Mouse (Mus musculus) left cerebral cortex, postnatal 36 days (tissue): ENCODE results near the gene Nbr1. TPM values are rescaled to one million over a fixed set of nuclear protein-coding genes. Genes with fewer than 3 reads are reported as not detected.
"Not testable (repeated sequence)": the region's sequence is repeated elsewhere in the genome, so short reads cannot be mapped to it uniquely, and the experiment has no call there.

Experiments
- DNase-seq, 2 experiments: peaks; one replicate each; pipeline ENCODE4 v3.0.0; 2021 to 2022; ENCODE audit warnings: low spot score in 2 of 2, mixed read lengths in 1 of 2
- intact Hi-C: fragments of 180-260 bp; cut with DNase I; formaldehyde crosslinking; loops from one replicate; pipeline ENCODE4 v1.15.1; 2025
- total RNA-seq, 2 experiments: library from RNA; stranded (reverse); gene quantifications; 2 replicates each; pipeline ENCODE4 v1.2.3; 2021

The Nbr1 gene
- total RNA-seq, 2 experiments from 2014 or later = 131 to 145 TPM

- intact Hi-C loops = no loop called here
- DNase-seq = no peak
Observed at GRCm38 (mm10) chr11:101581081-101581764, 29.3 kb downstream of the Nbr1 start.

DNA sequence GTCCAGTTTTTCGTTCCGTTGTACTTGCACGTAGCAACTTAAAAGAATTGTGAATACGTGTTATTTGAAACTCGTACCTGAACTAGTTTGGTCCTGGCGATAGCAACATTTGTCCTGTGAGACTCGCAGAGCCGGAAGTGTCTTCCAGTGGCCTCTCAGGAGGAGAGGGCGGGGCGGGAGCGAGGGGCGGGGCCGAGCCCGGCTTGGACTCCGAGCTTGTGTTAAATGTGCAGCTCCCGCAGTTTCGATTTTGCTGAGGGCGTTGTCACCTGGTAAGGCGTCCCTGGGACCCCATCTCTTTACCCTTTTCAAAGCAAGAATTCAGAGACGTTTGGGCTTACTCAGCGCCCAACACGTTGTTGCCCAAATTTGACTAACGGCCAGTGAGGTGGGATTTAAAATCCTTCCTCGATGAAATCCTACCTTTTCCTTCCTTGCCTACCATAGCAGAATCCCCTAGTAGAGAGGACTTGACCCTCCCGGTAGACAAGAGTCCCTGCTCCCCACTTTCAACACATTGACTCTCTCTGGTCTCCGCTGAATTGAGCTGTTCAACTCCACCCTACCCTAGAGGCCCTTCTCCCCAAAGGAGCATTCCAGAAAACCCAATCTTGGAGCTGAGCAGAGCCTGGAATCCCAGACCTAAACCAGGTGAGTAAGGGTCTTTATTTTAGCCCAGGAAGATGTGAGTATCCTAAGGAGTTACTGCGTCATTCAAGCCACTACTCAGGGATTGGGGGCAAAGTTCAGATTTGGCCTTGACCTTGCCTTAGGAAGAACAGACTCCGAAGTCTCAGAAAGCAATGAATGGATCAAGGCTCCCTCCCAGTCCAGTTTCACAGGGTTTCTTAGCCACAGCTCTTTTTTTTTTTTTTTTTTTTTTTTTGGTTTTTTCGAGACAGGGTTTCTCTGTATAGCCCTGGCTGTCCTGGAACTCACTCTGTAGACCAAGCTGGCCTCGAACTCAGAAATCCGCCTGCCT lies 30.4 kb downstream of the Nbr1 start, which contains the start of gene Tmem106a:
Gene Tmem106a (plus strand): TSS at position 189 of the 982 bp plus-strand sequence.
- DNase-seq = no peak
- intact Hi-C loops = no loop called here

GRCm38 (mm10) chr11:101583205-101583604 lies 31.3 kb downstream of the Nbr1 start:
- intact Hi-C loops = no loop called here
- no peak for DNase-seq

DNA sequence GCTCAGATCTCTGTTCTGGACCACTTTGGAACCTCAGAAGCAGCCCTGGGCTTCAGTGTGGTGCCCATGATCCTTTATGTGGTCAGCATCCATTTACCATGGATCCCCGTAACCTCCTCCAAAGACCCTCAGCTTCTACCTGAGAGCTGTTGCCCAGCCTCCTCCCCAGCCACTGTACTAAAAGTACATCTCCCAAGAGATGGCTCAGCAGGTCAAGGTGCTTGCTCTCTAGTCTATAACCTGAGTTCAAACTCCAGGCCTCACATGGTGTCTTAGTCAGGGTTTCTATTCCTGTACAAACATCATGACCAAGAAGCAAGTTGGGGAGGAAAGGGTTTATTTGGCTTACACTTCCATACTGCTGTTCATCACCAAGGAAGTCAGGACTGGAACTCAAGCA lies 33.1 kb downstream of the Nbr1 start:
- DNase-seq, intact Hi-C loops: not testable (repeated sequence)

- no peak for DNase-seq
- intact Hi-C loops = no loop called here
Observed at GRCm38 (mm10) chr11:101585805-101586204, 33.9 kb downstream of the Nbr1 start.

DNA sequence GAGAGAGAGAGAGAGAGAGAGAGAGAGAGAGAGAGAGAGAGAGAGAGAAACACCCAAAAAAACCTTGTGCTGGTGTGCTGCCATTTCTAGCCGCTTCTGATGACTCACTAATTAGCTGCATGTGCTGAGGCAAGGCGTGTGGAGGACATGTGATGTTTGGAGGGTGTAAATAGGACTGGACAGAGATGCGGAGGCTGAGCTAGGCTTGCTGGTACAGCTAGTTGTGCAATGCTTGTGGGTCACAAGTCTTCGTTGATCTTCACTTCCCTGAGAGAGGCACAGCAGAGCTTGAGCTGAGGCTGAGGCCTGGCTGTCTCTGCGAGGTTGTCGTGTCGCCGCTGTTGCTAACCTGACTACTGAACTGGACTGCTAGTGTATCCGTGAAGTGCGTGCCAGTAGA lies 35.7 kb downstream of the Nbr1 start:
- intact Hi-C loops = no loop called here
- peak; percentile 58 to 60 for DNase-seq

DNA sequence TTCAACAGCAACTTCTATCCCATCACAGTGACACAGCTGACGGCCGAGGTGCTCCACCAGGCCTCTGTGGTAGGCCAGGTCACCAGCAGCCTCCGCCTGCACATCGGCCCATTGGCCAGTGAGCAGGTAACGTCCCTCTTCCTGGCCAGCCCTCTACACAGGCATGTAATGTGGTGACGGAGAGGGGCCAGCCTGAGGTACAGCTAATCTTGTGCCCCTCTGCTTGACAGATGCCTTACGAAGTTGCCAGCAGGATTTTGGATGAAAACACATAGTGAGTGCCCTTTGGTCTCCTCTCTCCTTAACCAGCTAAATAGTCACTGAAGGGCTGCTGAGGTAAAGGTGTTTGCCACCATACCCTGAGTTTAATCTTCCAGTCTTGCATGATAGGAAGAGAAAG lies 36.9 kb downstream of the Nbr1 start:
- intact Hi-C loops = no loop called here
- DNase-seq = no peak

GRCm38 (mm10) chr11:101589444-101589843 lies 37.5 kb downstream of the Nbr1 start:
- intact Hi-C loops = no loop called here
- peak; percentile 21 to 23 for DNase-seq

- intact Hi-C loops = no loop called here
- DNase-seq = no peak
Observed at GRCm38 (mm10) chr11:101589989-101590624, 38.2 kb downstream of the Nbr1 start.

- intact Hi-C loops = no loop called here
- no peak for DNase-seq
Observed at GRCm38 (mm10) chr11:101599156-101599555, 47.2 kb downstream of the Nbr1 start, which contains the start of gene Gm11634. Gene Gm11634 (minus strand): TSS chr11:101599256.

- intact Hi-C loops = no loop called here
- no peak for DNase-seq
Observed at GRCm38 (mm10) chr11:101602491-101602890, 50.5 kb downstream of the Nbr1 start.

GRCm38 (mm10) chr11:101604116-101604515 lies 52.2 kb downstream of the Nbr1 start:
- no peak for DNase-seq
- intact Hi-C loops = no loop called here

DNA sequence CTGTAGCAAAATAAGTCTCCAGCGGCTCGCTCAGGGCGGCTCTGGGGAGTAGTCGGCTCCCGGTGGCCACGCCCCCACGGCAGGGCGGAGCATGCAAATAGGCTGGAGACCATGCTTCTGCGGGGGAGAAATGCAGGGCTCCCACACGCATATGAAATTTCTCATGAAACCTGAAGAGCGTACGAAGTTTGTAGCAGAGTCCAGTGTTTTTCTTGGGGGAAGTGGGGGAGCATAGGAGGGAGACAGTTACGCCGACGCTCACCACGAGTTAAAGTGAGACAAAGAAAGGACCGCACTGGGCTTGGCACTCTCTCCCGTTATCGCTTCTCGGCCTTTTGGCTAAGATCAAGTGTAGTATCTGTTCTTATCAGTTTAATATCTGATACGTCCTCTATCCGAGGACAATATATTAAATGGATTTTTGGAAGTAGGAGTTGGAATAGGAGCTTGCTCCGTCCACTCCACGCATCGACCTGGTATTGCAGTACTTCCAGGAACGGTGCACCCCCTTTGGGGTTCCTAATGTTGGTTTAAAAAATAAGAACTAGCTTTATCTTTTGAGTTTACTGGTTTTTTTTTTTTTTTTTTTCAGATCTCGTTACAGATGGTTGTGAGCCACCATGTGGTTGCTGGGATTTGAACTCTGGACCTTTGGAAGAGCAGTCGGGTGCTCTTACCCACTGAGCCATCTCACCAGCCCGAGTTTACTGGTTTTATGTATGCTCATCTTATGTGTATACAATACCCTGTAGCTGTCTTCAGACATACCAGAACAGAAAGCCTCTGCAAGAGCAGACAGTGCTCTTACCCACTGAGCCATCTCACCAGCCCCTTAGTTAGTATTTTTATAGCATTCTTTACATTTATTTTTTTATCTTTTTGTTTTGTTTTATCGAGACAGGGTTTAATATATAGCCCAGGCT lies 52.8 kb downstream of the Nbr1 start:
- intact Hi-C loops = not testable (repeated sequence)
- DNase-seq = peak; percentile 18 to 25

GRCm38 (mm10) chr11:101607134-101607533 lies 55.2 kb downstream of the Nbr1 start:
- DNase-seq, intact Hi-C loops: not testable (repeated sequence)

GRCm38 (mm10) chr11:101610445-101610844 lies 58.5 kb downstream of the Nbr1 start:
- intact Hi-C loops = no loop called here
- DNase-seq = no peak

DNA sequence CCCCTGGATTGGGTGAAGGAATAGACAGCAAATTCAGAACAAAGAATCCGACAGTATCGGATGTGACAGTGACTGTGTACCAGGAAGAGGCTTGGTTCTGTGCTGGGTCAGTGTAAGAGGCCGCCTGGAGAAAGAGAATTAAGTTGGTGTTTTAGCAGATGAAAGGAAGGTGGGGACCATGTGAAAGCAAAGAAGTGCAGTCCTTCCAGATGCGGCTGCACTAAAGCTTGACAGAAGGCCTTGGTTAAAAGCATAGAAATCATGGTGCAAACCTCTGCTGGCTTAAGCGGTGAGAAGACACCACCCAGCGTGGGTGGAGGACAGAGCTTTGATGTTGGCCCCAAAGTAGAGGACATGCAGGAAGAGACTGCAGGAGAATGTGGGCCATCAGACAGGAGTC lies 61.6 kb downstream of the Nbr1 start:
- DNase-seq = no peak
- intact Hi-C loops = no loop called here

GRCm38 (mm10) chr11:101614116-101614515 lies 62.2 kb downstream of the Nbr1 start:
- intact Hi-C loops = no loop called here
- no peak for DNase-seq

GRCm38 (mm10) chr11:101615380-101615779 lies 63.4 kb downstream of the Nbr1 start:
- no peak for DNase-seq
- intact Hi-C loops = no loop called here

DNA sequence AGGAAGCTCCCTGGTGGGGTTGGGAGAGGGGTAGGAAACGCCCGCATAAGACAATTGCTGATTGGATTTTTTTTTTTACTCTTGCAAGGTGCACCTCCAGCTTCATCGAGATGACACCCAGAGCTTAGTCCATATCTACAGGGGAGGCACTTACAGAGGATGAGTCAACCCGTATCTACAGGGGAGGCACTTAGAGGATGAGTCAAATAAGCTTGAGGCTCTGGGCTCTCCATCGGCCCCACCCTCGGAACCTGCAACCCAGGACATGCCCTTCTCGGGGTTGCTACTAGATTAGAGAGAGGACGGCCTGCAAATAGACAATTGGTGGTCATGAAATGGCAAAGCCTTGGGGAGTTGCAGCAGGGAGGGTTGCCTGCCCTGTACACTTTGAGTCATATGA lies 64.2 kb downstream of the Nbr1 start:
- intact Hi-C loops = no loop called here
- no peak for DNase-seq
